Mouse (Mus musculus) hindbrain, embryonic 14.5 days (tissue): ENCODE data around the gene Fthl17c. TPM values are rescaled to one million over a fixed set of nuclear protein-coding genes. Genes with fewer than 3 reads are reported as not detected.

Source experiments
- polyA plus RNA-seq: library from polyadenylated mRNA; unstranded; fragments of >200 nt; fragmentation: Nextera tagmentation; extraction: Ambion mirVana; gene quantifications from 2 replicates; pipeline ENCODE4 v1.2.1, GENCODE M21; 2014

Fthl17c gene
- polyA plus RNA-seq, 1 experiment from 2014 or later: not detected

Other genes starting within 250 kb of the Fthl17c start
- not detected in 2 replicates for gene Ssx9, start 228.1 kb downstream of the Fthl17c start, polyA plus RNA-seq
- not detected in 2 replicates for gene Ssxb5, start 172.9 kb downstream of the Fthl17c start, polyA plus RNA-seq
- gene Gm6592, start 132.6 kb downstream of the Fthl17c start, polyA plus RNA-seq: not detected in 2 replicates
- gene Gm5751, start 102.3 kb downstream of the Fthl17c start, polyA plus RNA-seq: not detected in 2 replicates
- gene B630019K06Rik, start 84.2 kb downstream of the Fthl17c start, polyA plus RNA-seq: 39.1 and 40.7 TPM in 2 replicates
- gene Fthl17b, start 13.6 kb downstream of the Fthl17c start, polyA plus RNA-seq: not detected in 2 replicates
- gene Fthl17d, start 10.2 kb upstream of the Fthl17c start, polyA plus RNA-seq: not detected in 2 replicates
- not detected in 2 replicates for gene Fthl17e, start 56.9 kb upstream of the Fthl17c start, polyA plus RNA-seq
- gene Fthl17f, start 86.5 kb upstream of the Fthl17c start, polyA plus RNA-seq: not detected in 2 replicates
- not detected in 2 replicates for gene 4930402K13Rik, start 128.0 kb upstream of the Fthl17c start, polyA plus RNA-seq
- 4.0 and 4.1 TPM in 2 replicates for gene Lancl3, start 223.3 kb upstream of the Fthl17c start, polyA plus RNA-seq